24 mouse cellular contexts compared by ENCODE assay signal in genomic region chr13:39002424-39002823, GRCm38 (mm10).
"Had no signal": no experiment of that assay in that cellular context is flagged by ENCODE, and none has a peak within 500 bp of the region (broad histone marks: within the 10 kb centered on the region; RNA-seq: fewer than 3 reads in every experiment).

No protein-coding gene starts in this region.

- H3K27ac ChIP-seq: embryonic facial prominence, embryonic 10.5 days; embryonic facial prominence, embryonic 12.5 days; embryonic facial prominence, embryonic 13.5 days; embryonic facial prominence, embryonic 15.5 days; forebrain, embryonic 10.5 days; forebrain, embryonic 12.5 days; forebrain, embryonic 13.5 days; forebrain, embryonic 15.5 days; gastrocnemius, adult 2 months; heart, adult 2 months had no signal

- DNase-seq: cerebellum, adult 9-10 months; cerebellum, adult 9-11 months; cerebellum, postnatal 10 days; cerebellum, postnatal 14 days; cerebellum, postnatal 25 days; cerebellum, postnatal 36 days; embryo, embryonic 11 days; forebrain, postnatal 0 days; gastrocnemius, adult 2 months; gastrocnemius, postnatal 10 days; gastrocnemius, postnatal 14 days; gastrocnemius, postnatal 25 days; gastrocnemius, postnatal 36 days; heart, adult 18-20 months; heart, adult 2 months had no signal

- H3K4me3 ChIP-seq: embryonic facial prominence, embryonic 10.5 days; embryonic facial prominence, embryonic 12.5 days; embryonic facial prominence, embryonic 13.5 days; embryonic facial prominence, embryonic 15.5 days; erythroblast, embryonic 14.5 days; forebrain, embryonic 10.5 days; forebrain, embryonic 12.5 days; forebrain, embryonic 13.5 days; forebrain, embryonic 15.5 days; gastrocnemius, adult 2 months; heart, adult 2 months had no signal

- H3K9ac ChIP-seq: embryonic facial prominence, embryonic 12.5 days; embryonic facial prominence, embryonic 13.5 days; embryonic facial prominence, embryonic 15.5 days; forebrain, embryonic 12.5 days; forebrain, embryonic 13.5 days; forebrain, embryonic 15.5 days; forebrain, postnatal 0 days had no signal

- H3K27me3 ChIP-seq: embryonic facial prominence, embryonic 12.5 days; embryonic facial prominence, embryonic 13.5 days; embryonic facial prominence, embryonic 15.5 days; forebrain, embryonic 12.5 days; forebrain, embryonic 13.5 days; forebrain, embryonic 15.5 days had no signal

- H3K9me3 ChIP-seq: embryonic facial prominence, embryonic 10.5 days; embryonic facial prominence, embryonic 12.5 days; embryonic facial prominence, embryonic 13.5 days; embryonic facial prominence, embryonic 15.5 days; forebrain, embryonic 10.5 days; forebrain, embryonic 12.5 days; forebrain, embryonic 13.5 days; forebrain, embryonic 15.5 days had no signal

- H3K36me3 ChIP-seq: embryonic facial prominence, embryonic 10.5 days; embryonic facial prominence, embryonic 12.5 days; embryonic facial prominence, embryonic 13.5 days; embryonic facial prominence, embryonic 15.5 days; forebrain, embryonic 10.5 days; forebrain, embryonic 12.5 days; forebrain, embryonic 15.5 days had no signal

- H3K4me1 ChIP-seq: embryonic facial prominence, embryonic 10.5 days; embryonic facial prominence, embryonic 12.5 days; embryonic facial prominence, embryonic 13.5 days; embryonic facial prominence, embryonic 15.5 days; forebrain, embryonic 10.5 days; forebrain, embryonic 12.5 days; forebrain, embryonic 13.5 days; forebrain, embryonic 15.5 days had no signal
